Mouse (Mus musculus) gastrocnemius, postnatal 25 days (tissue): Measurements from ENCODE around the gene Apba3. TPM values are rescaled to one million over a fixed set of nuclear protein-coding genes. Genes with fewer than 3 reads are reported as not detected.
"Not testable (repeated sequence)": the region's sequence is repeated elsewhere in the genome, so short reads cannot be mapped to it uniquely, and the experiment has no call there.

Experiments
- DNase-seq: peaks from one replicate; pipeline ENCODE4 v3.0.0; 2022
- long read RNA-seq, 2 experiments: library from polyadenylated mRNA; stranded (forward); transcript quantifications; one replicate each; pipeline ENCODE4 v2.0.0; 2021
- total RNA-seq, 2 experiments: library from RNA; stranded (reverse); gene quantifications; 1 replicate in 1 of 2; 2 replicates in 1 of 2; pipeline ENCODE4 v1.2.3; 2021

Apba3 gene
- total RNA-seq = 100 to 1,000 TPM; 102 to 106 TPM
- long read RNA-seq, experiment 1, transcript Apba3-201 (11 exons, 2,106 nt) = major isoform, 44 of 91 reads
- long read RNA-seq, experiment 1, partial matches to known transcripts = 23 of 91 reads
- long read RNA-seq, experiment 1, other reads (novel, unspliced or antisense) = 20 of 91 reads
- long read RNA-seq, experiment 2, transcript Apba3-201 (11 exons, 2,106 nt) = major isoform, 73 of 125 reads
- long read RNA-seq, experiment 2, partial matches to known transcripts = 14 of 125 reads
- long read RNA-seq, experiment 2, other reads (novel, unspliced or antisense) = 36 of 125 reads

- peak; percentile 95 for DNase-seq
Measured at GRCm38 (mm10) chr10:81266211-81267105, at the start of gene Apba3, which contains the start of gene Mrpl54. Apba3 (plus strand) TSS chr10:81266960. Mrpl54 (minus strand) TSS chr10:81266934.

- DNase-seq = not testable (repeated sequence)
Measured at GRCm38 (mm10) chr10:81217267-81217666, 49.5 kb upstream of the Apba3 start.

- no peak for DNase-seq
Measured at GRCm38 (mm10) chr10:81217964-81218363, 48.8 kb upstream of the Apba3 start.

GRCm38 (mm10) chr10:81221402-81222015, 45.3 kb upstream of the Apba3 start:
- no peak for DNase-seq

- not testable (repeated sequence) for DNase-seq
Measured at GRCm38 (mm10) chr10:81223731-81224130, 43.0 kb upstream of the Apba3 start.

GRCm38 (mm10) chr10:81229735-81230437, 36.9 kb upstream of the Apba3 start:
- no peak for DNase-seq

- no peak for DNase-seq
Measured at GRCm38 (mm10) chr10:81230438-81231332, 36.1 kb upstream of the Apba3 start, which contains the start of gene Atcay. Atcay (minus strand) TSS chr10:81230833.

GRCm38 (mm10) chr10:81231436-81231835, 35.3 kb upstream of the Apba3 start:
- no peak for DNase-seq

GRCm38 (mm10) chr10:81232580-81233225, 34.1 kb upstream of the Apba3 start, which contains the start of gene Zfr2:
Zfr2 (plus strand) TSS chr10:81233155.
- DNase-seq = peak; percentile 78

GRCm38 (mm10) chr10:81233226-81233585, 33.6 kb upstream of the Apba3 start:
- no peak for DNase-seq

GRCm38 (mm10) chr10:81234206-81234605, 32.6 kb upstream of the Apba3 start:
- DNase-seq = no peak

GRCm38 (mm10) chr10:81236471-81237268, 30.1 kb upstream of the Apba3 start:
- DNase-seq = no peak

GRCm38 (mm10) chr10:81238618-81239017, 28.1 kb upstream of the Apba3 start:
- no peak for DNase-seq

GRCm38 (mm10) chr10:81240876-81241275, 25.9 kb upstream of the Apba3 start:
- no peak for DNase-seq

- no peak for DNase-seq
Measured at GRCm38 (mm10) chr10:81242021-81242420, 24.7 kb upstream of the Apba3 start.

- DNase-seq = no peak
Measured at GRCm38 (mm10) chr10:81244146-81244545, 22.6 kb upstream of the Apba3 start.

- peak; percentile 62 for DNase-seq
Measured at GRCm38 (mm10) chr10:81244595-81244994, 22.2 kb upstream of the Apba3 start.

- DNase-seq = no peak
Measured at GRCm38 (mm10) chr10:81245166-81245565, 21.6 kb upstream of the Apba3 start.

GRCm38 (mm10) chr10:81247804-81248203, 19.0 kb upstream of the Apba3 start:
- DNase-seq = no peak
